Mouse (Mus musculus) lung, postnatal 4 days (tissue): ENCODE data around the gene Fam241a.
A peak's percentile ranks its signal among the peaks of the same experiment; 100 is the strongest.

Experiments
- DNase-seq, 2 experiments: peaks; one replicate each; pipeline ENCODE4 v3.0.0; 2021

Fam241a gene

DNA sequence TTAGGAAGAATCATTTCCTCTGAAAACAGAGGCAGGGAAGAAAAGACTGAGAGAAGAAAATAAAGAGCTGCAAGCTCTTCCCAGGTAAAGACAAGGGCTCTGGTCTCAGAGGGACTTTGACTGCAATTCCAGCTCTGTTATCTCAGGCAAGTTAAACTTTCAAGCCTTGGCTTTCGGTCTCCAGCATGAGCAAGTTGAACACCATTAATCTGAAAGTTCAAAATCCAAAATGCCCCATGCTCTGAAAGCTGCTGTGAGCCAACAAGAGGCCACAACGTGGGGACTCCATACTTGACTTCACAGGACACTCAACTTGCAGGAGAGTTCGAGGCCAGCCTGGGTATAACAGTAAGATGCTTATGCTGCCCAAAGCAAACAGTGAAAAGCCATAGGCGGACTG lies 62.1 kb downstream of the Fam241a start:
- DNase-seq: no peak

DNA sequence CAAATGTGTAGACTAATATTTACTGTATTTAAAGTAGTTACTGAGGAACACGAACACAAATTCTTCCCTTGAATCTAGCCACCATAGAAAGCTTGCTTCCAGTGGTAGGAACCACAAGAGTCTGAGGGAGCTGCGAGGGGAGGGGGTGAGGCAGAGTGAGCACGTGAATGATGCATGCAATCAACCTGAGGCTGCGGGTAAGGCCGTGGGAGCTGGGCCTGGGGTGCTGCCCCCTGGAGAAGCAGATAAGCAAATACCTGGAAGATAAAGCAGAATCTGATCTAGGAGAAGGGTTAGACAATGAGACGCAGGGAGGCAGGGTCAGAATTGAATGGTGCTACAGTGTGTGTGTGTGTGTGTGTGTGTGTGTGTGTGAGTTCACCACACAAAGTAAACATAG lies 65.0 kb downstream of the Fam241a start:
- no peak for DNase-seq

DNA sequence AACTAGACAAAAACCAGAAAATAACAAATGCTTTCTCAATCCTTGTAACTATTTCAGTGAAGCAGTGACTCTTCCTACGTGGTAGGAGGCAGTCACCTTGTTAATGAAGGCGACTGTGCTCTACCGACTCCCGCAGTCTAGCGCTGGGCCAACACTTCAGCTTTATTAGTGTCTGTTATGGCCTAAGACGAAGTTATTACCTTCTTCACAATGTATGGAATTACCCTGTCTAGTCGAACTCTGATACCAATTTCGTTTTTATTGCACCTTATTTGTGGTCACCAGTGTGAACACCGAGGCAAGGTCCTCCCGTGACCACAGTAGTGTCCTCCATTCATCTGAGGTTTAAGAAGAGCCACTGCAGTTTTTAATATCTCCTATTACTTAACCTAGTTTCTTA lies 65.9 kb downstream of the Fam241a start:
- DNase-seq: no peak

DNA sequence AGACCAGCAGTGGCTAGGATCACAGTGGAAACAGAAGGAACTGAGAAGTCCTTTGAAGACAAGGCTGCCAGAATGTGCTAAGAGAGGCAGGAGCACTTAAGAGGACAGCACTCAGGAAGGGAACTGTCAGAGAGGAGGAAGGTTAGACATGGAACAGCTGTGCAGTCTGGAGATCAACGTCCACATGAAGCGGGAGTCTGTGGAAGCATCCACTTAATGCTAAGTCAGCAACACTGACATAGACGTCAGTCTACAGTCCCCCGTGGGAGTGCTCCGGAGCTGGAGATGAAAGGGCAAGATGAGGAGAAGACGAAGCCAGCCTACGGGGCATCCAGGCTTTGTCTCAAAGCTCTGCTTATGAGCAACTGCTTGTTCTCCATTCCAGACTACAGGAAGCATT lies 69.0 kb downstream of the Fam241a start:
- peak; percentile 20 to 51 for DNase-seq

DNA sequence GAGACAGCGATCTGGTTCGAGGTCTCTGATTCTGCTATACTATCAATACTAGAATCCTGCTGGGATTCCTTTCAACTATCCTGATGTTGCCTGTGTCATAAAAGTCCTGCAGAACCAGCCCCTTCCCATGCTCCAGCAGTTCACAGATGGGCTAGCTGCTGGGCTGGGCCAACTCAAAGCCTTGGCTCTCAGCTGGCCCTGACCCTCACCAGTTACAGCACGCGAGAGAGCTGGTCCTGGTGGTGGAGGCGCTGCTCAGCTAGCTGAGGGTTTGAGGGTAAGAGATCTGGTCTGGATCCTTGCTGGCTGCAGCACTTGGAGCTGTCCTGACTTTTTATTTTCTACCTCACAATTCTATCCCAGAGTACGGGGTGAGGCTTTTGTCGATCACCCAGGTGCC lies 69.6 kb downstream of the Fam241a start:
- DNase-seq: no peak

DNA sequence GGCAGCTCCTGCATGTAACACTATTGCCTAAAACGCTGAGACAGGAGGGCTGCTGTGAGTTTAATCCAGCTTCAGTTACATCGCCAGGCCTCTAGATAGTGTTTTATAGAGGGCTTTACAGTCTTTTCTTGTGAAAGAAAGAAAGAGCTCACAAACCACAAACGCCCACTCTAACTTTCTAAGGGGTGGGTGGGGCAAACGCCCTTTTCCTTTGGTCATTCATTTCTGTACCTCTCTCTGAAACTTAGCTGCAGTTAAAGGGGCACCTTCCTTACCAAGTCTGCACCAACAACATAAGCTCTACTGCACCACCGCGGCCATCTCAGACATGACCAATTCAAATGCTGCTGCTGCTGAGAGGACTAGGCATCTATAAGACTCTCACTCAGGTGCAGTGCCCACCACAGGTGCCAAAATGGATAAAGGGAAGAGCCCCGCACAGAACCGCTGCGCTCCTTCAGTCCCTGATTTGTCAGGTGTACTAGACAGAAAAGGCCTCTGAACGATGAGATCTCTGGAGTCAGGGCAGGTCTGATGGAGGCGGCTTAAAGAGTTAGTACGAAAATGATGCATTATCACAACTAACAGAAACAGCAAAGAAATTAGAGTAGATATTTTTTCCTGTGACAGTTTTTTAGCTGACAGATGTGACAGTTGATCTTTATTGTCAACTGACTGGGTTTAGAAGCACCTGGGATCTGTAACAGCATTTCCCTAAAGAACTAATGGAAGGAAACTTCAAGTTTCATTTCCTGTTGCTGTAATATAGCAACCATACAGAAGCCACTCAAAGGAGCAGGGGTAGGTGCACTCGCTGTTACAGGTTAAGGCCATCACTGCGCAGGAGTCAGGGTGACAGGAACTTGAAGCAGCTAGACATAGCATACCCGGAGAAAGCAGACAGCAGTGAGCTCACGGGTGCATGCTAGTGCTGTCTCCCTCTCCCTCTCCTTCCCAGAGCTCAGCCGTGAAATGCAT lies 71.9 kb downstream of the Fam241a start:
- no peak for DNase-seq

DNA sequence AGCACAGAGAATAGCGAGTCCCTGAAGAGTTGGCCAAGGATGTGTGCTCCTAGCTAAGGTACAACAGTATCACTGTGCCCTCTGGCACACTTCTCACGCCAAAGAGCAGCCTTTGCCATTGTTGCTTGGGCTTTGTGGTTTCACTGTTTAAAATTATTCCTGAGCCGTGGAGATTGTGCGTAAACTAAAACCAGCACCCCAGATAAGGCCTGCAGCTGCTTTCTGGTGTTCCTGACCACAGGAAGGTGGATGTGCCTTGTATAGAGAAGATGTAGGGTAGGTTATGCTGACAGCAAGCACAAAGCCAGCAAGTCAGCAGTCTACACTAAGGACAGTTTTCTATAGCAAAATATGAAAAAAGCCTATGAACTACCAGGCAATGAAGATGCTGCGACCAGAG lies 74.9 kb downstream of the Fam241a start:
- DNase-seq: no peak

DNA sequence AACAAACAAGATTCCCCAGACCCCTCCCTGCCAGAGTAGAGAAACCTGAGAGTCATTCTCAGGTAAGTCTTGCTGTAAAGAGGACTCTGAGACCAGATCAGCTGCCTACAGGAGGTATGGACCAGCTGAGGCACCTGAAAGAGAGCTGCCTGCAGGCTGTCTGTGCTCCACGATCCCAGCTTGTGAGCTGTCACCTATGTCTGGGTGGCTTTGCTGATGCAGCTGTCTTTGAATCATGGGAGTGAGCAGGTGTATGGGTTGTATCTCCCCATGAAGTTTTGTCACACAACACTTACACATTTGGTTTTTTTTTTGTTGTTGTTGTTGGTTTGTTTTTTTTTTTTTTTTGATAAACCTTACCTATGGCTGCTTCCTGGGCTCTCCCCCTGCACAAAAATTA lies 75.7 kb downstream of the Fam241a start:
- DNase-seq: no peak
